Mouse (Mus musculus) liver, embryonic 11.5 days (tissue): ENCODE measurements around the gene Cemip2. TPM values are rescaled to one million over a fixed set of nuclear protein-coding genes. Genes with fewer than 3 reads are reported as not detected.

Source experiments
- ATAC-seq: fragments of 200-750 bp; cut with Nextera tagmentation; replicated peaks from 2 replicates; pipeline ENCODE4 v1.8.0; 2017; ENCODE audit warnings: moderate number of reproducible peaks, mild to moderate bottlenecking, moderate TSS enrichment, moderate library complexity; ENCODE audit not compliant: low FRiP score
- DNase-seq: peaks from one replicate; pipeline ENCODE4 v3.0.0-alpha.2; 2017; ENCODE audit warnings: low spot score
- H3K27ac ChIP-seq: fragments of 300-500 bp; sonication (generic); 2 replicates; pipeline ENCODE4 v1.5.1; 2014; ENCODE audit warnings: mild to moderate bottlenecking, low read depth, low read length, control low read depth
- H3K27me3 ChIP-seq: fragments of 300-500 bp; sonication (generic); replicated peaks from 2 replicates; pipeline ENCODE4 v1.6.1; 2014; ENCODE audit warnings: low read length, mixed read lengths; ENCODE audit not compliant: control insufficient read depth, insufficient read depth
- H3K36me3 ChIP-seq: fragments of 300-500 bp; sonication (generic); 2 replicates; pipeline ENCODE4 v1.6.1; 2014; ENCODE audit warnings: mild to moderate bottlenecking, low read length, moderate library complexity, mixed read lengths; ENCODE audit not compliant: control insufficient read depth, insufficient read depth
- H3K4me1 ChIP-seq: fragments of 300-500 bp; sonication (generic); replicated peaks from 2 replicates; pipeline ENCODE4 v1.6.1; 2014; ENCODE audit warnings: low read length, mixed read lengths; ENCODE audit not compliant: control insufficient read depth, insufficient read depth
- H3K4me2 ChIP-seq: fragments of 300-500 bp; sonication (generic); 2 replicates; pipeline ENCODE4 v1.6.1; 2014; ENCODE audit warnings: mild to moderate bottlenecking, control low read depth, moderate library complexity
- H3K4me3 ChIP-seq: fragments of 300-500 bp; sonication (generic); 2 replicates; pipeline ENCODE4 v1.5.1; 2014; ENCODE audit warnings: low read depth, low read length, control low read depth
- H3K9ac ChIP-seq: fragments of 300-500 bp; sonication (generic); 2 replicates; pipeline ENCODE4 v1.6.1; 2014; ENCODE audit warnings: low read depth, low read length, control low read depth
- H3K9me3 ChIP-seq: fragments of 300-500 bp; sonication (generic); 2 replicates; pipeline ENCODE4 v1.6.1; 2016; ENCODE audit warnings: low read length, inconsistent platforms, mixed read lengths; ENCODE audit not compliant: control insufficient read depth
- WGBS: fragments of 180-500 bp; shearing (Covaris S2); extraction: QIAGEN DNeasy Blood & Tissue Kit; methylation state at CpG from one replicate; pipeline ENCODE4 v1.1.7; 2014; 5-methylcytosine and 5-hydroxymethylcytosine counted together
- polyA plus RNA-seq: library from polyadenylated mRNA; unstranded; fragments of >200 nt; fragmentation: Nextera tagmentation; extraction: Ambion mirVana; gene quantifications from 2 replicates; pipeline ENCODE4 v1.2.1, GENCODE M21; 2014

The Cemip2 gene
- 24.8 and 25.0 TPM in 2 replicates for polyA plus RNA-seq

DNA sequence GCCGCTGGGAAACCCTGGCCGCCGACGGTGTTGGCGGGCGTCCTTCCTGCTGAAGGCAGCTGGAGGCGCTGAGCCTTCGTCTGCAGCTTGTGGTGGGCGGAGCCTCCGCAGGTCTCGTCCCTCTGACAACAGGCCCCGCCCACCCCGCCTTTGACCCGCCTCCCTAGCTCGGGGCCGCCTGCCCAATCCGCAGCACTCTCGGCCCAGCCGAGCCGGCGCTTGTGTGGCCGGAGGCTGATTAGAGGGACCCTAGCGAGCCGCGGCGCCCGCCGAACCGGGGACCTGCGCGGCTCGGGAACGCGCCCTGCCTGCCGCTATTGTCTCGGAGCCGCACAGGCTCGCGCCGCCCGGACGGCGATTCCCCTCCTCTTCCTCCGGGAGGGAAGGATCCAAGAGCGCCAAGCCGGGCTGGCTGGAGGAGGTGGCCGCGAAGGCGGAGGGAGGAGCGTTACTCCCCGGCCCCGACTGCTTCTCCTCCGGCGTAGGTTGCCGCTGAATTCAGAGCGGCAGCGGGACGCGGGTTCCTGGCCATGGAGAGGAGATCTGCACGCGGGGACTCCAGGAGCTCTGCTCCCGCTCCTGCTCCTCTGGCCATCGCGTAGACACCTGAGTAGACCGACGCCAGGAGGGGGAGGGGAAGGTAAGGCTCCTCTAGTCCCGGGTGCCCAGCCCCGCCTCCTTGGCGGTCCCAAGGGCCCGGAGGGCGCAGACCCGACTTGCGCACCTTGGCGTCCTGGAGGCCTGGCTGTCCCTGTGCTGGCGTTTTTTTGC, at the start of gene Cemip2:
TSS of gene Cemip2 (plus strand) at position 196 of the 771 bp plus-strand sequence.
- peaks cover 4% of the 10 kb centered on the region; the same call in 1 of the 2 replicates for H3K27me3 ChIP-seq
- H3K9ac ChIP-seq, result peak within 1 kb of the TSS; percentile 69
- peak within 1 kb of the TSS; percentile 83 for H3K4me3 ChIP-seq
- under 1% methylated on average over 62 of the region's 75 CpGs for WGBS
- H3K4me1 ChIP-seq, result 0 out of 2 replicates have a peak, but pooled peaks cover 2% of the 10 kb centered on the region
- DNase-seq, result peak; percentile 96
- peak within 1 kb of the TSS; percentile 89 for H3K4me2 ChIP-seq
- ATAC-seq, result peak; percentile 98
- H3K27ac ChIP-seq, result peak within 1 kb of the TSS; percentile 47
- H3K36me3 ChIP-seq, result no peaks in the 10 kb centered on the region
- H3K9me3 ChIP-seq, result no peaks in the 10 kb centered on the region

DNA sequence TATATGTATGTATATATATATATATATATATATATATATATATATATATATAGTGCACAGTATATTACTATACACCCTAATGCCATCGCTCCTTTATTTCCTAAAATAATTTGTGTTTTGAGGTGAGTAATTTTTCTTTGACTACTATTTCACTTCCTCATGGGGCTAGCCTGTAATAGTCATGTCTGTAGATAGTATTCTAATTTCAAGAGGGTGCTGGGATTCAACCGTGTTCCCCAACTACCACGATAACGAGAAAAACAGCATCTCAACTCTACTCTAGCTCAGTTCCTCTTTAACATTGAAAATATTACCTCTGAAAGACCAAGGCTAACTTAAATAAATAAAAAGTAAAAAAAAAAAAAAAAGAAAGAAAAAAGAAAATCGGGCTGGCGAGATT, 49.8 kb upstream of the Cemip2 start:
- ATAC-seq, result no peak
- 93% methylated on average over 6 of the region's 6 CpGs for WGBS

DNA sequence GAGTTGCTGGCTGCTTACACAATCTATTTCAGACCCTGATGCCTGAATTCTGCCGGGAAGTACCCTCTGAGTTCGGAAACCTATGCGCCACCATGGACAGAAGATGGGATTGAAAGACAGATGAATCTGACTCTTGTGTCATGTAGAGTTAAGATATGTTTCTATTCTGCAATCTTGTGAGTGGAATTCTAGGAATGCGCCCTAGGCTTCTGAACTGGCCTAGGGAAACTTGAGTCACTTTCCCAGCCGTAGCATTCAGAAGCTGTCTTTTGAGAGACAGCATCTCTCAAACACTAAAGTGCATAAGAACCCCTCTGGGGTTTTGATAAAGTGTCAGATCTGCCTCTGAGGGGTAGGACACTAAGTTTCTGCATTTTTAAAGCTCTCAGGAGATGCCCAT, 46.3 kb upstream of the Cemip2 start:
- Histone ChIP-seq H3K4me3 (no peak overlapping the region), H3K9ac (no peak overlapping the region), H3K27ac (no peak overlapping the region), H3K36me3 (no peaks in the 10 kb centered on the region), H3K27me3 (no peaks in the 10 kb centered on the region), H3K9me3 (no peaks in the 10 kb centered on the region), H3K4me1 (no peaks in the 10 kb centered on the region), H3K4me2 (no peak overlapping the region)
- WGBS, result 81% methylated on average over 5 of the region's 5 CpGs
- DNase-seq (no peak), ATAC-seq (no peak)

More for the DNA sequence above, 49.8 kb upstream of the Cemip2 start:
- Histone ChIP-seq H3K9ac (no peak overlapping the region), H3K4me2 (no peak overlapping the region), H3K36me3 (no peaks in the 10 kb centered on the region), H3K27me3 (no peaks in the 10 kb centered on the region), H3K4me1 (no peaks in the 10 kb centered on the region), H3K9me3 (no peaks in the 10 kb centered on the region), H3K27ac (no peak overlapping the region), H3K4me3 (no peak overlapping the region)
- DNase-seq, result no peak

DNA sequence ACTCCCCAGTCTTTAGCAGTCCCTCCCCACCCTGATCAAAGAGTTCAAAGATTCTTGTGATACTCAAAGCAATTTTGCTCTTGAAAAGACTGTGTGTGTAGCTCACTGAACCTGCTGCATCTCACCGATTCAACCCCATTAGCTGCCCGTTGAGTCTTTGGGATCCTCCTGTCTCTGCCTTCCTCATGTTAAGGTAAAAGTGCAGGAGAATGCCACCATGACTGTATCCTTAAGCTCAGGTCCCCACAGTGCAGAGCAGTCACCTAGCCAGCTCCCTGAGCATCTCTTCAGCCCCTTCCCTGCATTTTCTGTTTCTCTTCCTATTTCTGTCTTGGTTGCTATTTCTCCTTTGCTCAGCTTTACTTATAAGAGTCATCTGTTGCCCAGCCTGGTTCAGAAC, 45.0 kb upstream of the Cemip2 start:
- H3K27ac ChIP-seq, result no peak overlapping the region
- H3K9ac ChIP-seq, result no peak overlapping the region
- no peaks in the 10 kb centered on the region for H3K9me3 ChIP-seq
- DNase-seq, result no peak
- H3K36me3 ChIP-seq, result no peaks in the 10 kb centered on the region
- no peak overlapping the region for H3K4me3 ChIP-seq
- ATAC-seq, result no peak
- 95% methylated on average over 2 of the region's 2 CpGs for WGBS
- no peak overlapping the region for H3K4me2 ChIP-seq
- no peaks in the 10 kb centered on the region for H3K27me3 ChIP-seq
- no peaks in the 10 kb centered on the region for H3K4me1 ChIP-seq

DNA sequence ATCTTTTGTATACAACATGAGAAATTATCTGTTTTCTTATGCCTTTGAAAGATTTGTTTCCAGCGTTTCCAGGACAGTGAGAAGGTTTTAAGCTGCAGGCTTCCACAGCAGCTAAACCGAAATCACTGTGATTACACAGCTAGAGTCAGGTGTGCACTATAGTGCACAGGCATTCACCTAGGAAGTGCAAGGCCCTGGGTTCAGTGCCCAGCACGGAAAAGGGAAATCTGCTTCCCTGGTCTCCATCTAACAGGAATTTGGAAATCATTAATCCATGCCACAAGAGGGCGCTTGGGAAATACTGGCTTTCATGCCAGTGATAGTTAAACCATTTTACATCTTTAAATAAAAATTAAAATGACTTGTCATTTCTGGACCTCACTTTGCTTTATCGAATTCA, 44.0 kb upstream of the Cemip2 start:
- ATAC-seq (no peak), DNase-seq (no peak)
- WGBS, result 42% methylated on average over 5 of the region's 5 CpGs

DNA sequence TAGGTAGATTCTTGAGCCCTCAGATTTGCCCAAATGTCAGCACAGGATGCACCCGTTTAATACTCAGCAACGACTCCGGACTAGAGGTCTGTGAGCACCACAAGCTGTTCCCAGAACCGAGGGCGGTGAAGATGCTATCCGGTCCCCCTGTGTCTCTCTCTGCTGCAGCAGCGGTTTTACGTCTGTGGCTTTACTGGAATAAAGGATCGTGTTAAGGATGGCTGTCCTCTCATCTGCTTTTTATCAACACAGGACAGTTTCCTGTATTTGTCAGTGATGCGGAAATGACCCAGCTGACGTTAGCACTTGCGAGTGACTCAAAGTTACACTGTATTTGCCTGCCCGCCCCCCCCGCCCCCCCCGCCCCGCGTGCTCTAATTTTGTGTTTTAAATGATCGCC, 40.7 kb upstream of the Cemip2 start:
- H3K27me3 ChIP-seq, result no peaks in the 10 kb centered on the region
- H3K36me3 ChIP-seq, result no peaks in the 10 kb centered on the region
- no peaks in the 10 kb centered on the region for H3K9me3 ChIP-seq
- H3K4me3 ChIP-seq, result peak overlapping the region; percentile 32
- DNase-seq (peak; percentile 59), ATAC-seq (peak; percentile 82)
- WGBS, result 20% methylated on average over 18 of the region's 18 CpGs
- H3K9ac ChIP-seq, result no peak overlapping the region
- peak overlapping the region; percentile 71; the same call in 1 of the 2 replicates for H3K27ac ChIP-seq
- no peaks in the 10 kb centered on the region for H3K4me1 ChIP-seq
- H3K4me2 ChIP-seq, result peak overlapping the region; percentile 55

More for the DNA sequence above, 44.0 kb upstream of the Cemip2 start:
- Histone ChIP-seq H3K4me2 (no peak overlapping the region), H3K4me3 (no peak overlapping the region), H3K36me3 (no peaks in the 10 kb centered on the region), H3K9ac (no peak overlapping the region), H3K9me3 (no peaks in the 10 kb centered on the region), H3K27ac (no peak overlapping the region), H3K4me1 (no peaks in the 10 kb centered on the region), H3K27me3 (no peaks in the 10 kb centered on the region)

DNA sequence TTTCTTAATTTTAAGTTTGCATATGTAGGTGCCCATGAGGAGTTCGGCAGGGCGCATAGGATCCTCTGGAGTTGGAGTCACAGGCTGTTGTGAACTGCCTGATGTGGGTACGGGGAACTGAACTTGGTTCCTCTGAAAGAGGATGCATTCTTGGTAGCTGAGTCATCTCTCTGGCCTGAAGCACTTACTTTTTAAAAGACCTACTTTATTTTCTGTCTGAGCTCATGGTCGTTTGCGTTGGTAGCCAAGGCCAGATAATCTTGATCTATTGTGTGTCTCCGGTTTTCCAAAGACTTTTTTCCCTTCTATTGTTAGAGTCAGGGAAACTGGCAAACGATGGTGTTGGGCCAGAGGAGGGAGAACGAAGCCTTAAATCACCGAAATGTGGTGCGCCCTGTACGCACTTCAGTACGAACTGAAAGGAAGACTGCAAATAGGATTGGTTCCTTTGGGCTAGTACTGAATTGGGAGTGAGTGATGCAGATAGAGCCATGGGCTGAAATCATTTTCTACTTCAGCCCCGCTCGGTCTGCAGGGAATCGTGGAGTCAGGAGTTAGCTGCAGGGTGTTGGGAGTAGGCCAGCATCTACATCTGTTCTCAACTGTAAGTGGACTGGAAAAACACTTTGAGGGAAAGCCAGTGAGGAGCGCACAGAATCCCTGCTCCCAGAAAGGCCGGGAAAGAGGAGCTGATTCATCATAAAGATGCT, 40.1 kb upstream of the Cemip2 start:
- Histone ChIP-seq H3K4me2 (peak overlapping the region; percentile 55), H3K4me1 (no peaks in the 10 kb centered on the region), H3K9me3 (no peaks in the 10 kb centered on the region), H3K4me3 (peak overlapping the region; percentile 32), H3K27me3 (no peaks in the 10 kb centered on the region), H3K27ac (peak overlapping the region; percentile 66), H3K9ac (no peak overlapping the region; the same call in 1 of the 2 replicates), H3K36me3 (no peaks in the 10 kb centered on the region)
- peak; percentile 58 for ATAC-seq
- 42% methylated on average over 17 of the region's 17 CpGs for WGBS
- no peak for DNase-seq

DNA sequence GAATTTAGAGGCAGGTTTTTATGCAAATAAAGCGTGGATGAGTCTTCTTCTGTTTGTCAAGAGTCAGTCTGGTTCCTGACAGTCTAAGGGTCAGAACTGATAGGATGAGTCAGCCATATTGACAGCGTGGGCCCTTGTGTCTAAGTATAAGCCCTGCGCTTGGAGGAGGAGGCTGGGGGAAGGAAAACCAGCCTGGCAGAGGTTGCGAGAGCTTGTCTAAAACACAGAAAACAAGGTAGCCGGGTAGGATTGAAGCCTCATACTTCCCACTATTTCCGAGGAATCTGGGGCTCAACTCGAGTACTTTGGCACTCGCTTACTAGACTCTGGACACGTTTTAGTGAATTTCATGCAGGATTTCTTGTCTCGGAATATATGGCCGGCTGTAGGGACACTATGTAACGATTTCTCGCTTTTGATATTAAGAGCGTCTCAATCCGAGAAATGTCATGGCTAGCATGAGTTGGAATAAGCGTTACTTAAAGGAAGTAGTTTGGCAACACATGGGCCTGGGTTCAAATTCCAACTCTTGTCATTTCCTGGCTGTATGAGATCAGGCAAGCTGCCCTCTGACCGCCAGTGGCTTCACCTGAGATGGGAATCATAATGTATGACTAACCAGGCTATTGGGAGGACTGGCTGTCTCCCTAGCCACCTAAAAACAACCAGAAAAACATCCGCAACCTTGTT, 39.4 kb upstream of the Cemip2 start:
- Histone ChIP-seq H3K27ac (peak overlapping the region; percentile 66), H3K4me1 (no peaks in the 10 kb centered on the region), H3K27me3 (no peaks in the 10 kb centered on the region), H3K9me3 (no peaks in the 10 kb centered on the region), H3K4me3 (no peak overlapping the region), H3K4me2 (no peak overlapping the region; the same call in 1 of the 2 replicates), H3K9ac (no peak overlapping the region), H3K36me3 (no peaks in the 10 kb centered on the region)
- ATAC-seq (no peak), DNase-seq (no peak)
- 84% methylated on average over 18 of the region's 18 CpGs for WGBS
